Mouse (Mus musculus) frontal cortex, postnatal 25 days (tissue): ENCODE data around the gene Id1.
A peak's percentile ranks its signal among the peaks of the same experiment; 100 is the strongest.

ENCODE experiments used
- DNase-seq, 2 experiments: peaks; one replicate each; pipeline ENCODE4 v3.0.0; 2022; ENCODE audit warnings: low spot score in 2 of 2

The Id1 gene

DNA sequence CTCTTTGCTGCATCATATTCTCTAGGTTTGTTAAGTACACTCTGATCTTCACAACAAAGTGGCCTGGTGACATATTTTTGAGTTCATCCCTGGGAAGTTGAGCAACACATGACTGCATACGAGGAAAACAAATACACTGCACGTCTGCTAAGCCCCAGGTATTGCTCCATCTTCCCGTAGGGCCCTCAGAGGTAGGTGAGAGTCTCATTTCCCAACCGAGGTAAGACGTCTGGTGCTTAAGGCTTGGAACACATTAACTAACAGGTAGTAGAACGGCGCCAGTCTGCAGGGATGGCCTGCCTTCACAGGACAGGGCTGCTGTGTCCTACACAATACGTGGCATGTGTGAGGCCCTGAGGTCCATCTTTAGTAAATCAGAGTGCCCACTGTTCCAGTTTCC lies 48.6 kb downstream of the Id1 start:
- DNase-seq, result no peak

DNA sequence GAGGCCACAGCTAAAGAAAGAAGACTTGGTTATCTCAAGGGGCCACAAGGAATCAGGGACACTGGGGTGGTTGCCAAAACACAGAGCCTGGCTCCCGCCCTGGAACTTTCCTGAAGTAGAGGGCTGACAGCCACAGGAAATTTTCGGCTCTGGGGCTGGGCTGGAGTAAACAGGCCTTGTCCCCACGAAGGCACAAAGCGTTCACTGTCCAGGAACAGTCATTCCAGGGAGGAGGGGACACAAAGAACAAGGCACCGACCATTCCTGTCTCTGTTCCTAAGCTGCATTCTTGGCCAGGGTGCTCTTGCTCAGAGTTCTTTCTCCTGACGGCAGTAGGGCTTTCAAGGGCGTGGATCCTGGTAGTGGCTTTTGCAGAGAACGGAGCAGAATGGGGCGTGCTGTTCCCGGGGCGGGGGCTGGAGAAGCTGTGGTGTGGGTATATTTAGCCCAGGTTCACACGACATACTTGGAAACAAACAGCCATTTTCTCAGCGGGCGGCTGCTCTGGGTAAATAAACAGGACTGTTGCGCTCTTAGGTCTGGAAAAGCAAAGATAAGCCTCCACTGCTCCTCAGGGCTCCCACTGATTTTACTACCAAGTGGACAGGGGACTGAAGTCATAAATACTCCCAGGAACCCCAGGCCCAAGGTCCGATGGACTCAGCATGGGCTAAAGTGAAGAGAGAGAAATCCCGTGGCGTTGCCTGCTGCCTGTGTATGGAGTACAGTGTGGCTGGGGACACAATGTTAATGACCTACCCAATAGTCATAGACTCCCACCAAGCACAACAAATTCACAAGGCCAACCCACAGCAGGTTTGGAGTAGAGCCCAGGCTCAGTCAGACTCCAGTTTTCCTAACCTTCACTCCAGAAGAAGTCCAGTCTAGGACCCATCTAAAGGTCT lies 49.6 kb downstream of the Id1 start:
- DNase-seq, result peak; percentile 56 to 63
